Mouse (Mus musculus) intestine, embryonic 14.5 days (tissue): ENCODE measurements around the gene Hmbs. TPM values are rescaled to one million over a fixed set of nuclear protein-coding genes. Genes with fewer than 3 reads are reported as not detected.
"Not testable (repeated sequence)": the region's sequence is repeated elsewhere in the genome, so short reads cannot be mapped to it uniquely, and the experiment has no call there.

Experiments
- ATAC-seq: fragments of 200-750 bp; cut with Nextera tagmentation; replicated peaks from 2 replicates; pipeline ENCODE4 v1.8.0; 2017; ENCODE audit warnings: low read depth, moderate number of reproducible peaks, moderate TSS enrichment, moderate library complexity; ENCODE audit not compliant: low FRiP score, low TSS enrichment
- DNase-seq: peaks from one replicate; pipeline ENCODE4 v3.0.0-alpha.2; 2018; ENCODE audit warnings: low spot score
- H3K27ac ChIP-seq: fragments of 300-500 bp; sonication (generic); 2 replicates; pipeline ENCODE4 v1.5.1; 2014; ENCODE audit warnings: low read depth, mild to moderate bottlenecking, control low read depth
- H3K27me3 ChIP-seq: fragments of 300-500 bp; sonication (generic); replicated peaks from 2 replicates; pipeline ENCODE4 v1.6.1; 2014; ENCODE audit warnings: low read length, control low read depth; ENCODE audit not compliant: control insufficient read depth, insufficient read depth
- H3K36me3 ChIP-seq: fragments of 300-500 bp; sonication (generic); 2 replicates; pipeline ENCODE4 v1.6.1; 2014; ENCODE audit warnings: low read length, control low read depth; ENCODE audit not compliant: control insufficient read depth, insufficient read depth
- H3K4me1 ChIP-seq: fragments of 300-500 bp; sonication (generic); replicated peaks from 2 replicates; pipeline ENCODE4 v1.6.1; 2014; ENCODE audit warnings: low read length, control low read depth, mixed read lengths; ENCODE audit not compliant: control insufficient read depth, insufficient read depth
- H3K4me2 ChIP-seq: fragments of 300-500 bp; sonication (generic); 2 replicates; pipeline ENCODE4 v1.6.1; 2014; ENCODE audit warnings: low read length
- H3K4me3 ChIP-seq: fragments of 300-500 bp; sonication (generic); 2 replicates; pipeline ENCODE4 v1.5.1; 2014; ENCODE audit warnings: low read depth, low read length, control low read depth, mixed read lengths
- H3K9ac ChIP-seq: fragments of 300-500 bp; sonication (generic); 2 replicates; pipeline ENCODE4 v1.6.1; 2014; ENCODE audit warnings: mild to moderate bottlenecking, low read length
- H3K9me3 ChIP-seq: fragments of 300-500 bp; sonication (generic); 2 replicates; pipeline ENCODE4 v1.6.1; 2016; ENCODE audit warnings: low read length, control low read depth; ENCODE audit not compliant: control insufficient read depth
- WGBS: fragments of 180-500 bp; shearing (Covaris S2); extraction: QIAGEN DNeasy Blood & Tissue Kit; methylation state at CpG from one replicate; pipeline ENCODE4 v1.1.7; 2014; 5-methylcytosine and 5-hydroxymethylcytosine counted together
- polyA plus RNA-seq: library from polyadenylated mRNA; unstranded; fragments of >200 nt; fragmentation: Nextera tagmentation; extraction: Ambion mirVana; gene quantifications from 2 replicates; pipeline ENCODE4 v1.2.1, GENCODE M21; 2014

Gene Hmbs
- polyA plus RNA-seq, 1 experiment from 2014 or later, result 128 TPM

GRCm38 (mm10) chr9:44332918-44333638, 10.9 kb downstream of the Hmbs start:
- Histone ChIP-seq H3K27ac (no peak overlapping the region), H3K36me3 (peaks cover 70% of the 10 kb centered on the region), H3K27me3 (no peaks in the 10 kb centered on the region), H3K9me3 (no peaks in the 10 kb centered on the region), H3K4me2 (no peak overlapping the region), H3K4me3 (no peak overlapping the region), H3K9ac (no peak overlapping the region), H3K4me1 (peaks cover 12% of the 10 kb centered on the region)
- no peak for DNase-seq
- ATAC-seq, result no peak
- 96% methylated on average over 13 of the region's 13 CpGs for WGBS

GRCm38 (mm10) chr9:44330736-44331135, 13.3 kb downstream of the Hmbs start:
- Histone ChIP-seq H3K9ac (no peak overlapping the region), H3K9me3 (no peaks in the 10 kb centered on the region), H3K36me3 (peaks cover 60% of the 10 kb centered on the region), H3K4me2 (no peak overlapping the region), H3K27ac (no peak overlapping the region), H3K4me1 (peaks cover 11% of the 10 kb centered on the region), H3K27me3 (no peaks in the 10 kb centered on the region), H3K4me3 (no peak overlapping the region)
- DNase-seq, result no peak
- ATAC-seq, result no peak
- WGBS, result 86% methylated on average over 6 of the region's 6 CpGs

- no peak for ATAC-seq
- DNase-seq, result no peak
- Histone ChIP-seq H3K9me3 (no peaks in the 10 kb centered on the region), H3K9ac (peak overlapping the region; percentile 16; the same call in 1 of the 2 replicates), H3K36me3 (peaks cover 49% of the 10 kb centered on the region), H3K4me1 (peaks cover 11% of the 10 kb centered on the region), H3K4me3 (peak overlapping the region; percentile 65; the same call in 1 of the 2 replicates), H3K4me2 (peak overlapping the region; percentile 68), H3K27ac (no peak overlapping the region), H3K27me3 (no peaks in the 10 kb centered on the region)
- WGBS, result 91% methylated on average over 5 of the region's 5 CpGs
Measured at GRCm38 (mm10) chr9:44327926-44328325, 16.1 kb downstream of the Hmbs start.

- peak overlapping the region; percentile 70 for H3K9ac ChIP-seq
- ATAC-seq (peak; percentile 48; the same call in 1 of the 2 replicates), DNase-seq (peak; percentile 74)
- H3K4me2 ChIP-seq, result peak overlapping the region; percentile 68
- H3K27me3 ChIP-seq, result no peaks in the 10 kb centered on the region
- under 1% methylated on average over 22 of the region's 22 CpGs for WGBS
- peak overlapping the region; percentile 65 for H3K4me3 ChIP-seq
- peak overlapping the region; percentile 86 for H3K27ac ChIP-seq
- no peaks in the 10 kb centered on the region for H3K9me3 ChIP-seq
- H3K36me3 ChIP-seq, result peaks cover 42% of the 10 kb centered on the region
- peaks cover 11% of the 10 kb centered on the region for H3K4me1 ChIP-seq
Measured at GRCm38 (mm10) chr9:44327064-44327711, 16.8 kb downstream of the Hmbs start.

GRCm38 (mm10) chr9:44326371-44327063, 17.5 kb downstream of the Hmbs start:
- Histone ChIP-seq H3K36me3 (peaks cover 35% of the 10 kb centered on the region), H3K27me3 (no peaks in the 10 kb centered on the region), H3K9me3 (no peaks in the 10 kb centered on the region), H3K9ac (peak overlapping the region; percentile 70), H3K4me3 (peak overlapping the region; percentile 65), H3K4me2 (peak overlapping the region; percentile 68), H3K4me1 (peaks cover 11% of the 10 kb centered on the region), H3K27ac (peak overlapping the region; percentile 86)
- WGBS, result under 1% methylated on average over 38 of the region's 38 CpGs
- ATAC-seq (peak; percentile 91), DNase-seq (peak; percentile 88)

GRCm38 (mm10) chr9:44325768-44326370, 18.2 kb downstream of the Hmbs start, which contains the start of gene Dpagt1:
Gene Dpagt1, plus strand, starts transcription at chr9:44326019.
- H3K4me3 ChIP-seq, result peak within 1 kb of the TSS; percentile 65
- peaks cover 11% of the 10 kb centered on the region for H3K4me1 ChIP-seq
- ATAC-seq (peak; percentile 16; the same call in 1 of the 2 replicates), DNase-seq (peak; percentile 86)
- H3K9me3 ChIP-seq, result no peaks in the 10 kb centered on the region
- peak within 1 kb of the TSS; percentile 68 for H3K4me2 ChIP-seq
- H3K27me3 ChIP-seq, result no peaks in the 10 kb centered on the region
- H3K27ac ChIP-seq, result peak within 1 kb of the TSS; percentile 86
- WGBS, result 3% methylated on average over 12 of the region's 12 CpGs
- peak within 1 kb of the TSS; percentile 70 for H3K9ac ChIP-seq
- H3K36me3 ChIP-seq, result peaks cover 29% of the 10 kb centered on the region

DNA sequence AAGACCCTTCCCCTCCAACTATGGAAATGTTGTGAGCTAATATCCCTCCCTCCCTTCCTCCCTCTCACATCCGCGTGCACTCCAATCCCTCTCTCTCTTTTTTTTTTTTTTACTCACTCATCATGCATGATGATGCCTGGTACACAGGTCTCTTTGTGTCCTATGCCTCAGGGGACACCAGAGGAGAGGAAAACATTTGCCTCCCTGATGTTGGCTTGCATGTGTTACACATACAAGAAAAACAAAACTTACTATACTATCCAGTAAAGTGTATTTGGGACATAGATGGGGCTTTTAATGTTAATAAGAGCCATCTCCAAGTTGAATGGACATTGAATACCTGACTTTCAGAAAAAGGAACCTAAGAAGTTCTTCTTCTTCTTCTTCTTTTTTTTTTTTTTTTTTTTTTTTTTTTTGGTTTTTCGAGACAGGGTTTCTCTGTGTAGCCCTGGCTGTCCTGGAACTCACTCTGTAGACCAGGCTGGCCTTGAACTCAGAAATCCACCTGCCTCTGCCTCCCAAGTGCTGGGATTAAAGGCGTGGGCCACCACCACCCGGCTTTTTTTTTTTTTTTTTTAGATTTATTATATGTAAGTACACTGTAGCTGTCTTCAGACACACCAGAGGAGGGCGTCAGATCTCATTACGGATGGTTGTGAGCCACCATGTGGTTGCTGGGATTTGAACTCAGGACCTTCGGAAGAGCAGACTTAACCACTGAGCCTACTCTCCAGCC, 18.8 kb downstream of the Hmbs start:
- not testable (repeated sequence) for H3K9ac ChIP-seq, H3K4me3 ChIP-seq, H3K27me3 ChIP-seq, ATAC-seq, H3K9me3 ChIP-seq, DNase-seq
- Histone ChIP-seq H3K4me2 (peak overlapping the region; percentile 68), H3K4me1 (peaks cover 11% of the 10 kb centered on the region), H3K27ac (0 out of 2 replicates have a peak overlapping the region, but pooled peaks have one; percentile 86), H3K36me3 (peaks cover 22% of the 10 kb centered on the region)
- 67% methylated on average over 7 of the region's 8 CpGs for WGBS

- Histone ChIP-seq H3K4me2 (no peak overlapping the region), H3K27ac (no peak overlapping the region), H3K27me3 (no peaks in the 10 kb centered on the region), H3K4me3 (no peak overlapping the region), H3K9me3 (no peaks in the 10 kb centered on the region), H3K9ac (no peak overlapping the region), H3K36me3 (peaks cover 12% of the 10 kb centered on the region), H3K4me1 (peaks cover 13% of the 10 kb centered on the region)
- ATAC-seq, result no peak
- DNase-seq, result no peak
- WGBS, result 78% methylated on average over 6 of the region's 6 CpGs
Measured at GRCm38 (mm10) chr9:44324147-44324546, 19.9 kb downstream of the Hmbs start.
